Mouse (Mus musculus) limb, embryonic 14.5 days (tissue): ENCODE results near the gene Pnpo. TPM values are rescaled to one million over a fixed set of nuclear protein-coding genes. Genes with fewer than 3 reads are reported as not detected.

Source experiments
- ATAC-seq: fragments of 200-750 bp; cut with Nextera tagmentation; 2 replicates; pipeline ENCODE4 v1.8.0; 2017; ENCODE audit warnings: low read depth, moderate number of reproducible peaks, moderate TSS enrichment; ENCODE audit not compliant: low FRiP score
- DNase-seq: peaks from one replicate; pipeline ENCODE4 v3.0.0-alpha.2; 2015; ENCODE audit warnings: low spot score
- H3K27ac ChIP-seq: fragments of 300-500 bp; sonication (generic); replicated peaks from 2 replicates; pipeline ENCODE4 v1.5.1; 2014; ENCODE audit warnings: low read depth, mild to moderate bottlenecking, low read length, moderate library complexity, mixed read lengths
- H3K27me3 ChIP-seq: fragments of 300-500 bp; sonication (generic); 2 replicates; pipeline ENCODE4 v1.6.1; 2014; ENCODE audit warnings: low read length, mixed read lengths; ENCODE audit not compliant: control insufficient read depth, insufficient read depth
- H3K36me3 ChIP-seq: fragments of 300-500 bp; sonication (generic); 2 replicates; pipeline ENCODE4 v1.6.1; 2014; ENCODE audit warnings: mild to moderate bottlenecking, low read length, moderate library complexity, mixed read lengths; ENCODE audit not compliant: control insufficient read depth, insufficient read depth
- H3K4me1 ChIP-seq: fragments of 300-500 bp; sonication (generic); 2 replicates; pipeline ENCODE4 v1.6.1; 2014; ENCODE audit warnings: antibody characterized with exemption, low read length, mixed read lengths; ENCODE audit not compliant: control insufficient read depth, insufficient read depth
- H3K4me2 ChIP-seq: fragments of 300-500 bp; sonication (generic); replicated peaks from 2 replicates; pipeline ENCODE4 v1.6.1; 2014; ENCODE audit warnings: low read depth, mild to moderate bottlenecking, low read length, moderate library complexity; ENCODE audit not compliant: severe bottlenecking
- H3K4me3 ChIP-seq: fragments of 300-500 bp; sonication (generic); replicated peaks from 2 replicates; pipeline ENCODE4 v1.5.1; 2014; ENCODE audit warnings: low read length
- H3K9ac ChIP-seq: fragments of 300-500 bp; sonication (generic); 2 replicates; pipeline ENCODE4 v1.6.1; 2014; ENCODE audit warnings: mild to moderate bottlenecking, low read depth, low read length, moderate library complexity; ENCODE audit not compliant: severe bottlenecking
- H3K9me3 ChIP-seq: fragments of 300-500 bp; sonication (generic); 2 replicates; pipeline ENCODE4 v1.6.1; 2016; ENCODE audit warnings: low read length; ENCODE audit not compliant: control insufficient read depth
- POLR2A ChIP-seq: fragments of 200-500 bp; IDR thresholded peaks from 2 replicates; pipeline ENCODE4 v1.8.0; 2012; ENCODE audit warnings: inconsistent platforms, mild to moderate bottlenecking, moderate library complexity, borderline replicate concordance; ENCODE audit not compliant: insufficient read depth, insufficient read length; ENCODE audit errors: extremely low read depth
- WGBS: fragments of 180-500 bp; shearing (Covaris S2); extraction: QIAGEN DNeasy Blood & Tissue Kit; methylation state at CpG from one replicate; pipeline ENCODE4 v1.1.7; 2014; 5-methylcytosine and 5-hydroxymethylcytosine counted together
- polyA plus RNA-seq, 2 experiments: library from polyadenylated mRNA; depleted of rRNA in 1 of 2; stranded (reverse) in 1 of 2; unstranded in 1 of 2; fragments of >200 nt; fragmentation: Nextera tagmentation in 1 of 2; extraction: Ambion mirVana in 1 of 2; gene quantifications; 2 replicates each; pipeline versions ENCODE4 v1.2.1 to v1.2.3; 2012 to 2014

The Pnpo gene
- polyA plus RNA-seq, 2 experiments: 13.9 to 24.2 TPM

GRCm38 (mm10) chr11:96952896-96953295 lies 9.1 kb upstream of the Pnpo start:
- no peak for TF ChIP-seq POLR2A
- DNase-seq (no peak), ATAC-seq (no peak)
- Histone ChIP-seq H3K36me3 (peaks cover 72% of the 10 kb centered on the region), H3K27ac (no peak overlapping the region), H3K4me2 (no peak overlapping the region), H3K27me3 (no peaks in the 10 kb centered on the region), H3K4me3 (no peak overlapping the region), H3K9ac (no peak overlapping the region), H3K9me3 (no peaks in the 10 kb centered on the region), H3K4me1 (no peaks in the 10 kb centered on the region)
- 80% methylated on average over 6 of the region's 6 CpGs for WGBS

DNA sequence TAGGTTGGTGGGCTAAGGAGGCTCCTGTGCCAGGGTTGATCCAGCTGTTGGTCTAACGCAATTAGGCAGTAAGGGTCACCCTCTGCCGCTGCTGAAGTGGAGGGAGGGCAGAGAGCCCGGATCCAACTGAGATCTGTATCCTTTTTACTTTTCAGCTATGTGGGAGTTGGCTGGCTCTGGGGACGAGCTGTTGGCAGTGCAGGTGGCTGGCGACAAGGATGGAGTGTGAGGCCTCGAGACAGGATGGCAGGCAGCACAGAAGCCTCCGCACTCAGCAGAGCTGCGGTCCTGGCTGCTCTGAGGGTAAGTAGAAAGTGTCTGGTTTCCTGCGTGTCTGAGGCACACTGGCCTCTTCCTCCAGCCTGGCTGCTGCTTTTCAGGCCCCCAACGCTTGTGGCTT lies 8.6 kb upstream of the Pnpo start:
- no peak overlapping the region for H3K4me2 ChIP-seq
- no peak overlapping the region for H3K27ac ChIP-seq
- no peak overlapping the region for H3K4me3 ChIP-seq
- WGBS: 81% methylated on average over 10 of the region's 10 CpGs
- no peak for TF ChIP-seq POLR2A
- no peaks in the 10 kb centered on the region for H3K4me1 ChIP-seq
- no peaks in the 10 kb centered on the region for H3K9me3 ChIP-seq
- no peak for DNase-seq
- no peaks in the 10 kb centered on the region for H3K27me3 ChIP-seq
- ATAC-seq: no peak
- H3K9ac ChIP-seq: no peak overlapping the region
- peaks cover 67% of the 10 kb centered on the region for H3K36me3 ChIP-seq

DNA sequence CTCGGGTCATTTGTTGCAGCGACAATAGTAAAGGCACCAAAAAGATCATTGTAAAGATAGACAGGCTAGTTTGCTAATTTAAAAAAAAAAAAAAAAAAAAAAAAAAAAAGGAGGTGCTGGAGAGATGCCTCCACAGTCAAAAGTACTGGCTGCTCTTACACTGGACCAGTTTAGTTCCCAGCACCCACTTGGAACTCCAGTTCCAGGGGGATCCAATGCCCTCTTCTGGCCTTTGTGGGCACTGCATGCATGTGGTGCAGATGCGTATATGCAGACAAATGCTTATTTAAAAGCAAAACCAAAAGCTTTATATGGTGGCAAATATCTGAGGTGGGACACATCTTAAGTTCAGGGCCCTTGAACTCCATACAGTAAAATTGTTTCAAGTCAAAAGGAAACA lies 7.0 kb upstream of the Pnpo start:
- Histone ChIP-seq H3K9me3 (no peaks in the 10 kb centered on the region), H3K4me1 (no peaks in the 10 kb centered on the region), H3K9ac (no peak overlapping the region), H3K27ac (no peak overlapping the region), H3K27me3 (no peaks in the 10 kb centered on the region), H3K4me2 (no peak overlapping the region), H3K4me3 (no peak overlapping the region), H3K36me3 (peaks cover 51% of the 10 kb centered on the region)
- TF ChIP-seq POLR2A: no peak
- DNase-seq (no peak), ATAC-seq (no peak)
- WGBS: 95% methylated on average over 3 of the region's 3 CpGs

DNA sequence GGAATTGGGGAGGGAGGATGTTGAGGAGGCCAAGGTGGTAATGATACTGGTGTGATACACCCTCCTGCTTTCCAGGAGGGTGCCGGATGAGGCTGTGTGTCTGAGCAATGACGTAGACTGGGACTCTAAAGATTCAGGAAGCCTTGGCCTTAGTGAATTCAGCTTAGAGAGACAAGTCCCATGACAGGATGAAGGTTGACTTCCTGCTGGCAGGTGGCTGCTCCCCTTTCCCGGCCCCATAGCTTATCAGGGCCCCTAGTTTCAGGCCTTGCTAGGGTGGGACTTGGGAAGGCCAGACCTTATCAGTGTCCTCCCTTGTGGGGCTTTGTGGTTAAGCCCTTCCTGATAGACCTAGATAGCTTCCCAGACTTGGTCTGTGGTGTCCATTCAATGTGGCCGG lies 4.1 kb upstream of the Pnpo start:
- DNase-seq (no peak), ATAC-seq (no peak)
- no peak overlapping the region for H3K4me2 ChIP-seq

GRCm38 (mm10) chr11:96946498-96946897 lies 2.7 kb upstream of the Pnpo start:
- Histone ChIP-seq H3K4me3 (no peak overlapping the region), H3K4me1 (peaks cover 8% of the 10 kb centered on the region), H3K36me3 (peaks cover 10% of the 10 kb centered on the region), H3K9ac (no peak overlapping the region), H3K9me3 (no peaks in the 10 kb centered on the region), H3K27ac (peak overlapping the region; percentile 41; the same call in 1 of the 2 replicates), H3K27me3 (no peaks in the 10 kb centered on the region), H3K4me2 (no peak overlapping the region; the same call in 1 of the 2 replicates)
- ATAC-seq: no peak
- DNase-seq: no peak
- TF ChIP-seq POLR2A: no peak
- WGBS: 53% methylated on average over 9 of the region's 9 CpGs

More for the DNA sequence above, 4.1 kb upstream of the Pnpo start:
- Histone ChIP-seq H3K27ac (no peak overlapping the region), H3K9ac (no peak overlapping the region), H3K9me3 (no peaks in the 10 kb centered on the region), H3K4me3 (no peak overlapping the region), H3K36me3 (peaks cover 24% of the 10 kb centered on the region), H3K27me3 (no peaks in the 10 kb centered on the region), H3K4me1 (peaks cover 8% of the 10 kb centered on the region)
- 91% methylated on average over 4 of the region's 4 CpGs for WGBS
- no peak for TF ChIP-seq POLR2A
